ENCODE assay signal across 8 mouse cellular contexts in genomic region chr11:89060423-89061089, GRCm38 (mm10). TPM values are rescaled to one million over a fixed set of nuclear protein-coding genes. Genes with fewer than 3 reads are reported as not detected.
DNase-seq lines count a peak whose midpoint lies in the region; ATAC-seq and TF ChIP-seq lines count a peak whose summit lies in the region.

No protein-coding gene starts in this region.

- H3K27ac ChIP-seq in forebrain, embryonic 11.5 days (ENCODE audit: low read depth, low read length) = no peak overlapping the region
- H3K27ac ChIP-seq in heart, postnatal 0 days (ENCODE audit: low read depth) = peak overlapping the region; percentile 88
- no peak overlapping the region for H3K27ac ChIP-seq in liver, embryonic 16.5 days (ENCODE audit: low read length)
- H3K27ac ChIP-seq in neural tube, embryonic 13.5 days (replicated peaks) = peak overlapping the region; percentile 79
- peak overlapping the region; percentile 83 for H3K27ac ChIP-seq in testis, adult 2 months (ENCODE audit: control insufficient read depth, insufficient read depth, low read depth, low read length)

- no peaks in the 10 kb centered on the region for H3K9me3 ChIP-seq in forebrain, embryonic 11.5 days (ENCODE audit: control insufficient read depth, low read length)
- H3K9me3 ChIP-seq in heart, postnatal 0 days (replicated peaks; ENCODE audit: control insufficient read depth, low read length) = no peaks in the 10 kb centered on the region
- H3K9me3 ChIP-seq in liver, embryonic 16.5 days (replicated peaks; ENCODE audit: control insufficient read depth, low read length) = no peaks in the 10 kb centered on the region
- no peaks in the 10 kb centered on the region for H3K9me3 ChIP-seq in neural tube, embryonic 13.5 days

- peak; percentile 86 to 91 for DNase-seq in CD8-positive naive resting alpha-beta T cell, adult 2 months (ENCODE audit: low read depth in 2 of 2, low spot score in 2 of 2)
- DNase-seq in c-Kit-positive CD71-negative TER-119-negative erythroid progenitor cells, embryonic 14.5 days (ENCODE audit: low read depth) = peak; percentile 89
- peak; percentile 94 for DNase-seq in forebrain, embryonic 11.5 days (ENCODE audit: low spot score)
- DNase-seq in heart, postnatal 0 days (ENCODE audit: low spot score) = peak; percentile 86
- peak; percentile 95 to 98 for DNase-seq in kidney, postnatal 4 days

- under 1% methylated on average over 63 of the region's 63 CpGs for WGBS in forebrain, embryonic 11.5 days
- WGBS in heart, postnatal 0 days = under 1% methylated on average over 53 of the region's 63 CpGs
- under 1% methylated on average over 63 of the region's 63 CpGs for WGBS in liver, embryonic 16.5 days (ENCODE audit: insufficient replicate concordance)
- WGBS in neural tube, embryonic 13.5 days = under 1% methylated on average over 62 of the region's 63 CpGs

- peak; percentile 82; the same call in 1 of the 2 replicates for TF ChIP-seq EP300 in heart, postnatal 0 days (IDR thresholded peaks at IDR 0.05; ENCODE audit: low read depth)

- H3K9ac ChIP-seq in forebrain, embryonic 11.5 days (ENCODE audit: low read length) = peak overlapping the region; percentile 84
- H3K9ac ChIP-seq in heart, postnatal 0 days (replicated peaks; ENCODE audit: low read depth, low read length) = peak overlapping the region; percentile 86
- H3K9ac ChIP-seq in liver, embryonic 16.5 days (ENCODE audit: low read depth, low read length) = peak overlapping the region; percentile 64
- peak overlapping the region; percentile 91 for H3K9ac ChIP-seq in neural tube, embryonic 13.5 days

- peaks cover 11% of the 10 kb centered on the region for H3K4me1 ChIP-seq in forebrain, embryonic 11.5 days (replicated peaks; ENCODE audit: control insufficient read depth, insufficient read depth, low read length)
- peaks cover 23% of the 10 kb centered on the region for H3K4me1 ChIP-seq in heart, postnatal 0 days (ENCODE audit: control insufficient read depth, insufficient read depth)
- H3K4me1 ChIP-seq in liver, embryonic 16.5 days (ENCODE audit: control insufficient read depth, low read depth, low read length) = peaks cover 25% of the 10 kb centered on the region
- peaks cover 40% of the 10 kb centered on the region for H3K4me1 ChIP-seq in neural tube, embryonic 13.5 days (replicated peaks)
- peaks cover 12% of the 10 kb centered on the region for H3K4me1 ChIP-seq in testis, adult 2 months (ENCODE audit: control insufficient read depth, insufficient read depth, low read length)

- H3K4me2 ChIP-seq in forebrain, embryonic 11.5 days (ENCODE audit: low read depth, low read length, severe bottlenecking) = peak overlapping the region; percentile 95
- peak overlapping the region; percentile 85 for H3K4me2 ChIP-seq in heart, postnatal 0 days (ENCODE audit: low read depth, low read length)
- peak overlapping the region; percentile 98 for H3K4me2 ChIP-seq in liver, embryonic 16.5 days (ENCODE audit: low read depth, low read length)
- H3K4me2 ChIP-seq in neural tube, embryonic 13.5 days = peak overlapping the region; percentile 82

- TF ChIP-seq POLR2A in testis, adult 2 months (IDR thresholded peaks at IDR 0.05; ENCODE audit: control insufficient read depth, low read depth, low read length) = peak; percentile 75

- ATAC-seq in forebrain, embryonic 11.5 days (replicated peaks; ENCODE audit: low FRiP score) = peak; percentile 94
- ATAC-seq in heart, postnatal 0 days (ENCODE audit: insufficient read depth, low read depth) = peak; percentile 90
- peak; percentile 90 for ATAC-seq in liver, embryonic 16.5 days (ENCODE audit: low read depth)
- peak; percentile 95 for ATAC-seq in neural tube, embryonic 13.5 days (ENCODE audit: low read depth)

- no peak for TF ChIP-seq CTCF in heart, postnatal 0 days (IDR thresholded peaks at IDR 0.05; ENCODE audit: low read depth)
- no peak for TF ChIP-seq CTCF in testis, adult 2 months (IDR thresholded peaks at IDR 0.05; ENCODE audit: control insufficient read depth, insufficient read depth, insufficient replicate concordance, low read depth, low read length)

- peak overlapping the region; percentile 79 for H3K4me3 ChIP-seq in forebrain, embryonic 11.5 days (ENCODE audit: low read depth, low read length)
- H3K4me3 ChIP-seq in heart, postnatal 0 days (ENCODE audit: low read depth, low read length) = peak overlapping the region; percentile 73
- peak overlapping the region; percentile 71 for H3K4me3 ChIP-seq in liver, embryonic 16.5 days (ENCODE audit: low read depth, low read length)
- H3K4me3 ChIP-seq in neural tube, embryonic 13.5 days = peak overlapping the region; percentile 91
- H3K4me3 ChIP-seq in testis, adult 2 months (ENCODE audit: control insufficient read depth, low read depth, low read length) = peak overlapping the region; percentile 85

- no peaks in the 10 kb centered on the region for H3K36me3 ChIP-seq in forebrain, embryonic 11.5 days (ENCODE audit: control insufficient read depth, insufficient read depth, low read length)
- no peaks in the 10 kb centered on the region for H3K36me3 ChIP-seq in heart, postnatal 0 days (replicated peaks; ENCODE audit: control insufficient read depth, insufficient read depth, low read length)
- H3K36me3 ChIP-seq in liver, embryonic 16.5 days (ENCODE audit: control insufficient read depth, insufficient read depth) = no peaks in the 10 kb centered on the region
- peaks cover 5% of the 10 kb centered on the region; the same call in 1 of the 2 replicates for H3K36me3 ChIP-seq in neural tube, embryonic 13.5 days
- no peaks in the 10 kb centered on the region for H3K36me3 ChIP-seq in testis, adult 2 months (ENCODE audit: control insufficient read depth, insufficient read depth, low read length)

- H3K27me3 ChIP-seq in forebrain, embryonic 11.5 days (ENCODE audit: control insufficient read depth, insufficient read depth, low read length) = no peaks in the 10 kb centered on the region
- H3K27me3 ChIP-seq in heart, postnatal 0 days (ENCODE audit: control insufficient read depth, insufficient read depth, low read length) = no peaks in the 10 kb centered on the region
- H3K27me3 ChIP-seq in liver, embryonic 16.5 days (ENCODE audit: control insufficient read depth, insufficient read depth, low read depth, low read length) = no peaks in the 10 kb centered on the region
- no peaks in the 10 kb centered on the region for H3K27me3 ChIP-seq in neural tube, embryonic 13.5 days
- H3K27me3 ChIP-seq in testis, adult 2 months (ENCODE audit: control insufficient read depth, insufficient read depth, low read length) = no peaks in the 10 kb centered on the region

RNA-seq across cellular contexts. Expression of gene Dgke, which starts 6.1 kb away (rescaled TPM):
- polyA plus RNA-seq in forebrain, embryonic 11.5 days (2014; fragmentation: Nextera tagmentation; extraction: Ambion mirVana) = 4.8 and 4.9 TPM in 2 replicates
- 12.6 and 15.7 TPM in 2 replicates for total RNA-seq in heart, postnatal 0 days (2014; rRNA removed; ENCODE audit: low replicate concordance)
- 4.7 and 5.3 TPM in 2 replicates for polyA plus RNA-seq in heart, postnatal 0 days (2015; fragmentation: Nextera tagmentation; extraction: Ambion mirVana)
- polyA plus RNA-seq in liver, embryonic 16.5 days (2015; fragmentation: Nextera tagmentation; extraction: Ambion mirVana) = 0.47 and 0.68 TPM in 2 replicates
- polyA plus RNA-seq in neural tube, embryonic 13.5 days (2015; fragmentation: Nextera tagmentation; extraction: Ambion mirVana) = 13.5 and 15.6 TPM in 2 replicates
- 2.9 and 4.0 TPM in 2 replicates for polyA plus RNA-seq in testis, adult 2 months (2012; rRNA removed)

RNA-seq across cellular contexts. Expression of gene Gm525, which starts 13.1 kb away (rescaled TPM):
- polyA plus RNA-seq in forebrain, embryonic 11.5 days (2014; fragmentation: Nextera tagmentation; extraction: Ambion mirVana) = not detected in 2 replicates
- not detected in 2 replicates for total RNA-seq in heart, postnatal 0 days (2014; rRNA removed; ENCODE audit: low replicate concordance)
- polyA plus RNA-seq in heart, postnatal 0 days (2015; fragmentation: Nextera tagmentation; extraction: Ambion mirVana) = not detected in 2 replicates
- 0.18 and 0.32 TPM in 2 replicates for polyA plus RNA-seq in liver, embryonic 16.5 days (2015; fragmentation: Nextera tagmentation; extraction: Ambion mirVana)
- polyA plus RNA-seq in neural tube, embryonic 13.5 days (2015; fragmentation: Nextera tagmentation; extraction: Ambion mirVana) = not detected in 2 replicates
- 10.4 and 17.4 TPM in 2 replicates for polyA plus RNA-seq in testis, adult 2 months (2012; rRNA removed)

Comparison
In these comparisons a context has a peak if more than half of its experiments do, and no peak if none do; other contexts are left out.
1. H3K27ac ChIP-seq: peak in heart, postnatal 0 days (single experiment), neural tube, embryonic 13.5 days (single experiment) and testis, adult 2 months (single experiment); none in forebrain, embryonic 11.5 days (single experiment) and liver, embryonic 16.5 days (single experiment).
2. Peak in every context shown above with its lines, with median percentiles within 50 percentile points of each other: DNase-seq, ATAC-seq, H3K4me2 ChIP-seq, H3K4me3 ChIP-seq and H3K9ac ChIP-seq.